Mouse (Mus musculus) neural tube, embryonic 15.5 days (tissue): ENCODE results near the gene Npr2. TPM values are rescaled to one million over a fixed set of nuclear protein-coding genes. Genes with fewer than 3 reads are reported as not detected.

Experiments used
- ATAC-seq: fragments of 200-750 bp; cut with Nextera tagmentation; 2 replicates; pipeline ENCODE4 v1.8.0; 2017; ENCODE audit warnings: mild to moderate bottlenecking, moderate TSS enrichment, moderate library complexity; ENCODE audit not compliant: low FRiP score
- H3K27ac ChIP-seq: fragments of 300-500 bp; sonication (generic); replicated peaks from 2 replicates; pipeline ENCODE4 v1.5.1; 2015; ENCODE audit warnings: mild to moderate bottlenecking, inconsistent platforms
- H3K27me3 ChIP-seq: fragments of 300-500 bp; sonication (generic); replicated peaks from 2 replicates; pipeline ENCODE4 v1.6.1; 2015; ENCODE audit warnings: inconsistent platforms
- H3K36me3 ChIP-seq: fragments of 300-500 bp; sonication (generic); 2 replicates; pipeline ENCODE4 v1.6.1; 2015; ENCODE audit warnings: inconsistent platforms
- H3K4me1 ChIP-seq: fragments of 300-500 bp; sonication (generic); 2 replicates; pipeline ENCODE4 v1.6.1; 2015; ENCODE audit warnings: inconsistent platforms
- H3K4me2 ChIP-seq: fragments of 300-500 bp; sonication (generic); 2 replicates; pipeline ENCODE4 v1.6.1; 2015; ENCODE audit warnings: inconsistent platforms, mild to moderate bottlenecking, moderate library complexity
- H3K4me3 ChIP-seq: fragments of 300-500 bp; sonication (generic); replicated peaks from 2 replicates; pipeline ENCODE4 v1.5.1; 2015; ENCODE audit warnings: mild to moderate bottlenecking, inconsistent platforms
- H3K9ac ChIP-seq: fragments of 300-500 bp; sonication (generic); replicated peaks from 2 replicates; pipeline ENCODE4 v1.6.1; 2015; ENCODE audit warnings: mild to moderate bottlenecking, inconsistent platforms
- H3K9me3 ChIP-seq: fragments of 300-500 bp; sonication (generic); replicated peaks from 2 replicates; pipeline ENCODE4 v1.6.1; 2016; ENCODE audit warnings: inconsistent platforms
- WGBS: fragments of 180-500 bp; shearing (Covaris S2); methylation state at CpG from one replicate; pipeline ENCODE4 v1.1.7; 2015; ENCODE audit warnings: mixed read lengths; 5-methylcytosine and 5-hydroxymethylcytosine counted together
- polyA plus RNA-seq: library from polyadenylated mRNA; unstranded; fragments of >200 nt; fragmentation: Nextera tagmentation; extraction: Ambion mirVana; gene quantifications from 2 replicates; pipeline ENCODE4 v1.2.1, GENCODE M21; 2015

Npr2 gene
- polyA plus RNA-seq, 1 experiment from 2014 or later = 16.1 TPM

DNA sequence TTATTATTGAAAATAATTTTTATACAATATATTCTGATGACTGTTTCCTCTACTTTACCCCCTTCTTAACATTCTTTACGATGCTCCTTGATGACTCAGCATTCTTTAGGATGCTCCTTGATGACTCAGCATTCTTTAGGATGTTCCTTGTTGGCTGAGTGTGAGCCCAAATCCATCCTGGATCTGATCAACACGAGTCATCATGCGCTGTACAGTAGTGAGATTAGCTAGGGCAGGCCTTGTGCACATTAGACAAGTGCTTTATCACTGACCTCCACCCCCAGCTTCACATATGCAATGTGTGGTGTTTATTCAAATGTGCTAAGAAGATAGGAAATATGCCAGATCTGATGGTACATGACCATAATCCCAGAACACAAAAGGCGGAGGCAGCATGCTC is 33.5 kb upstream of the Npr2 start:
- no peak overlapping the region for H3K4me2 ChIP-seq
- no peaks in the 10 kb centered on the region for H3K9me3 ChIP-seq
- no peaks in the 10 kb centered on the region for H3K36me3 ChIP-seq
- H3K9ac ChIP-seq = no peak overlapping the region
- no peak overlapping the region for H3K4me3 ChIP-seq
- no peaks in the 10 kb centered on the region for H3K4me1 ChIP-seq
- H3K27ac ChIP-seq = no peak overlapping the region
- WGBS = 87% methylated on average over 4 of the region's 4 CpGs
- no peak for ATAC-seq
- no peaks in the 10 kb centered on the region for H3K27me3 ChIP-seq

DNA sequence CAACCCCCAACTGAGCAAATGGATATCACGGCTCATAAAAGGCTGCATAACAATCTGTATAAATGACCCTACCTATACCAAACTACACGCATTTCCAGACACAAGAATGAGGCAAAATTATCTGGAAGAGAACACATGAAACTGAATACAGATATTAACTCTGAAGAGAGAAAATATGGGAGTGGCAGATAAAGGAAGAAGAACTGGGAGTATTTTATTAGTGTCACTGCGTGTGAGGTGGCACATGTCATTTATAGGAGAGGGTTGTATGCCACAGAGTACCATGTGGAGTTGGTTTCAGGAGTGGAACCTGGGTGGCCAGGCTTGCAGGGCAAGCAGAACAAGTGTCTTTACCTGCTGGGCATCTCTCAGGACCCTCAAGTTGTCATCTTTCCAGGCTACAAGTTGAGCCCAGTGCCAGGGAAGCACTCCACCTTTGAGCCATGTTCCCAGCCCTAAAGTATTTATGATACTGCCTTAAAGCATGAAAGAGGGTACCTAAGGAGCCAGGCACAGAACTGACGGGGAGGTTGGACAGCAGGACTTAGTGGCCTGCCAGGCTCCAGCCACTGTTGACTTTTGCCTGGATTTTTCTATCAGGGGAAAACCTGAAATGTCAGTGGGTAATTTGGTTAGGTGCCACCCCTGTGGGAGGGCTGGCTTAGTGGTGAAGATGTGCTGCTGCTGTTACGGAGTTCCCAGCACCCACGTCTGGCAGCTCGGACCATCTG is 32.9 kb upstream of the Npr2 start:
- H3K27ac ChIP-seq = no peak overlapping the region
- no peaks in the 10 kb centered on the region for H3K4me1 ChIP-seq
- no peak overlapping the region for H3K4me2 ChIP-seq
- 86% methylated on average over 7 of the region's 7 CpGs for WGBS
- no peaks in the 10 kb centered on the region for H3K9me3 ChIP-seq
- no peak overlapping the region for H3K9ac ChIP-seq
- no peak overlapping the region for H3K4me3 ChIP-seq
- no peaks in the 10 kb centered on the region for H3K27me3 ChIP-seq
- ATAC-seq = no peak
- no peaks in the 10 kb centered on the region for H3K36me3 ChIP-seq

DNA sequence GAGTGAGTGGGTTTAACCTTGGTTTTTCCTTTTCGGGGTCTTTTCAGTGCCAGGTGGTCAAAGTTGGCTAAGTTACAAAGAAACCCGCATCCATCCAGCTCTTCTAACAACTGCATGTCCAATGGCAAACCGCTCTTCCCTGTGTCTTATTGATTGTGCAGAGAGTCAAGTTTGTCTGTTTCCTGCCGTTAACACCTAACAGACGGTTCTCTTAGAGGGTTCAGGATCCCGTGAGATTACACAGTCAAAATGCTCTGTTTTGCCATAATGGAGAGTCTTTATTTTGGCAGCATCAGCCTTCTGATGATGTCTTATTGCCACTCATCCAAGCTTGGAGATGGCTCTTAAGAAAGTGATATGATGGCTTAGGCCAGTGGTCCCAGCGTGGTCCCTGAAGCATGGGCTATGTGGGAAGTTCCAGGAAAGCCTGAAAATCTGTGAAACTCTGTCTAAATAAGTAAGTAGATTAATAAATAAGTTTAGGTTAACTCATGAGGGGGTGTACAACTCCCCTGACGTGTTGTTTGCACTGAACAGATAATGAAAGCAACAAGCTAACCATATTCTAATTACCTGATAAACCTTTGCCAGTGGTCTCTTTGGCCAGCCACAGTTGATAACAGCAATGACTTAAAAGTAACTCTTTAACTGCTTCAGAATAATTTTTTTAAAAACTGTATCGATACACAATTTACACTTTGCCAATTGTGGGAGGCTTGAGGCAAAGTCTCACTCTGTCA is 31.4 kb upstream of the Npr2 start:
- H3K36me3 ChIP-seq = no peaks in the 10 kb centered on the region
- no peak overlapping the region for H3K9ac ChIP-seq
- no peak overlapping the region for H3K27ac ChIP-seq
- ATAC-seq = no peak
- H3K4me3 ChIP-seq = no peak overlapping the region
- 87% methylated on average over 9 of the region's 9 CpGs for WGBS
- no peaks in the 10 kb centered on the region for H3K4me1 ChIP-seq
- no peaks in the 10 kb centered on the region for H3K27me3 ChIP-seq
- H3K4me2 ChIP-seq = no peak overlapping the region
- no peaks in the 10 kb centered on the region for H3K9me3 ChIP-seq

DNA sequence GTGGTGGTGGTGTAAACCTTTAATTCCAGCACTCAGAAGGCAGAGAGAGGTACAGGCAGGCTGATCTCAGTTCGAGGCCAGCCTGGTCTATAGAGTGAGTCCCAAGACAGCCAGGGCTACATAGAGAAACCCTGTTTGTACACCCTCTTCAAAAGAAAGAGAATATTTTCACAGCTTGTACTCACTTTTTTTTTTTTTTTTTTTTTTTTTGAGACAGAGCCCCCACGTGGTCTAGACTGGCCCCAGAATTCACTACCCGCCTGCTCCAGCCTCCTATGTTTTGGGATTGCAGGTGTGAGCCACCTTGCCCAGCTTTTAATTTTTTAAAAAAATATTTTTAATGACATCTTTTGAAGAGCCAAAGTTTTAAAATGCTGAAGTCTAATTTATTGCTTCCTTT is 27.6 kb upstream of the Npr2 start:
- Histone ChIP-seq H3K36me3 (no peaks in the 10 kb centered on the region), H3K4me2 (no peak overlapping the region), H3K27ac (no peak overlapping the region), H3K9ac (no peak overlapping the region), H3K27me3 (no peaks in the 10 kb centered on the region), H3K4me3 (no peak overlapping the region), H3K4me1 (no peaks in the 10 kb centered on the region), H3K9me3 (no peaks in the 10 kb centered on the region)
- WGBS = 69% methylated on average over 3 of the region's 3 CpGs
- no peak for ATAC-seq

- ATAC-seq = no peak
- no peaks in the 10 kb centered on the region for H3K36me3 ChIP-seq
- H3K27ac ChIP-seq = no peak overlapping the region
- no peak overlapping the region for H3K4me3 ChIP-seq
- H3K9me3 ChIP-seq = no peaks in the 10 kb centered on the region
- no peaks in the 10 kb centered on the region for H3K27me3 ChIP-seq
- H3K4me2 ChIP-seq = no peak overlapping the region
- no peak overlapping the region for H3K9ac ChIP-seq
- 86% methylated on average over 9 of the region's 9 CpGs for WGBS
- H3K4me1 ChIP-seq = no peaks in the 10 kb centered on the region
These were observed 26.7 kb upstream of the Npr2 start for GRCm38 (mm10) chr4:43604751-43605685.

DNA sequence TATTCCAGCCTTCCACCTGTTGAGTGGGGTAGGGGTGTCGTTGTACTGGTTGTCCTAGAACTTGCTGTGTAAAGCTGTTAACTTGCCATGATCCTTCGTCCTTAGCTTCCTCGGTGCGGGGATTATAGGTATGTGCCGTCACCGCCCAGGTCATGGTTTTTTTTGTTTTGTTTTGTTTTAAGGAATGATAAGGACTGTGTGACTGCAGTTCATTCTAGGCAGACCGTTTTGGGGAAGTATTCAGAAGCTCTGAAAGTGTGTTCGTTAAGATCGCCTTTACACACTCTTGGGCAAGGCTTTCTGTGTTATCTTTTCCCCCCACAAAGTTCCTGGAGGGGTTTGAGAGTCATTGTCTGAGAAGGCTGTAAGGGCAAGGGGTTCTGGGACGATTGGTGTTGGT is 19.2 kb upstream of the Npr2 start:
- Histone ChIP-seq H3K4me1 (no peaks in the 10 kb centered on the region), H3K27me3 (no peaks in the 10 kb centered on the region), H3K4me3 (no peak overlapping the region), H3K4me2 (no peak overlapping the region), H3K9ac (no peak overlapping the region), H3K9me3 (no peaks in the 10 kb centered on the region), H3K36me3 (no peaks in the 10 kb centered on the region), H3K27ac (no peak overlapping the region)
- no peak for ATAC-seq
- WGBS = 80% methylated on average over 10 of the region's 10 CpGs

GRCm38 (mm10) chr4:43613060-43613730 is 18.5 kb upstream of the Npr2 start:
- H3K4me3 ChIP-seq = no peak overlapping the region
- ATAC-seq = no peak
- H3K9ac ChIP-seq = no peak overlapping the region
- no peak overlapping the region for H3K27ac ChIP-seq
- H3K9me3 ChIP-seq = no peaks in the 10 kb centered on the region
- WGBS = 67% methylated on average over 3 of the region's 3 CpGs
- no peaks in the 10 kb centered on the region for H3K4me1 ChIP-seq
- H3K36me3 ChIP-seq = no peaks in the 10 kb centered on the region
- no peak overlapping the region for H3K4me2 ChIP-seq
- H3K27me3 ChIP-seq = no peaks in the 10 kb centered on the region

- Histone ChIP-seq H3K27me3 (0 out of 2 replicates have a peak, but pooled peaks cover 4% of the 10 kb centered on the region), H3K36me3 (no peaks in the 10 kb centered on the region), H3K27ac (no peak overlapping the region), H3K4me1 (no peaks in the 10 kb centered on the region), H3K4me3 (no peak overlapping the region), H3K9me3 (no peaks in the 10 kb centered on the region), H3K9ac (no peak overlapping the region), H3K4me2 (no peak overlapping the region)
- WGBS = 82% methylated on average over 4 of the region's 4 CpGs
- no peak for ATAC-seq
These were observed 11.5 kb upstream of the Npr2 start for GRCm38 (mm10) chr4:43620146-43620778.

DNA sequence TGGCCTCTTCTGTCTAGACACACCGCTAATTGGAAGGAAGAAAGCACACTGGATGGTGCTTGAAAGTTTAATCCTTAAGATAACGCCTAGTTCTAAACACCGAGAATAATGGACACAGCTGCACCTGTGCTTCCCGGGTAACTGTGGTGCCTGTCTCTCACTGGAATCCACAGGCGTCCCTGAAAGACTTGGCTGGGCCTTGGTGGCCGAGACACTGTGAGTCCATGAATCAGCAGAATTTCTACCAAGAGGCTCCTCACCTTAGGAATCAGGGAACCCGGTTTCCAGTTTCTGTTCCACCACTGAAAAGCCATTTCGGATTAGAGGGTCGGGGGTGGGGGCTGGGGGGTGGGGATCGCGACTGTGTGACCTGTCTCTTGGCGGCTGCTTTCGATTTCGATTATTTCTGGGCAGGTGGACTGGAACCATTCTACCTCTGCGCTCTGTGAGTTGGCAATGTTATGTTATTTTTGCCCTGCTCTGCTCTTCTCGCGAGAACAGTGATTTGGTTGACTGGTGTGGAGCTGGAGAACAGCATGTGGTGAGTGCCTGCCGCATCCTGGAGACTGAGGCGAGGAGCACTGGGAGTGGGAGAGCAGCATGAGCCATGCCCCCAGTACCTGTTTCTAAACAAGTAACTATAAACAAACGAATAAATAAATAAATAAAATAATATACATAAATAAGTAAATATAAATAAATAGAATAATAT is 2.5 kb upstream of the Npr2 start:
- peaks cover 43% of the 10 kb centered on the region for H3K4me1 ChIP-seq
- no peak overlapping the region for H3K9ac ChIP-seq
- H3K9me3 ChIP-seq = no peaks in the 10 kb centered on the region
- 0 out of 2 replicates have a peak overlapping the region, but pooled peaks have one; percentile 1 for H3K27ac ChIP-seq
- no peaks in the 10 kb centered on the region for H3K27me3 ChIP-seq
- 43% methylated on average over 20 of the region's 20 CpGs for WGBS
- H3K36me3 ChIP-seq = no peaks in the 10 kb centered on the region
- no peak overlapping the region for H3K4me3 ChIP-seq
- peak overlapping the region; percentile 32 for H3K4me2 ChIP-seq
- ATAC-seq = peak; percentile 40; the same call in 1 of the 2 replicates

- Histone ChIP-seq H3K4me2 (peak overlapping the region; percentile 94), H3K36me3 (no peaks in the 10 kb centered on the region), H3K27ac (peak overlapping the region; percentile 88), H3K9ac (no peak overlapping the region), H3K4me3 (no peak overlapping the region), H3K4me1 (peaks cover 45% of the 10 kb centered on the region), H3K27me3 (no peaks in the 10 kb centered on the region), H3K9me3 (no peaks in the 10 kb centered on the region)
- 0% methylated on average over 5 of the region's 5 CpGs for WGBS
- ATAC-seq = peak; percentile 67
These were observed 1.6 kb upstream of the Npr2 start for GRCm38 (mm10) chr4:43630030-43630581.
